Mouse (Mus musculus) CH12.LX (cell line): Measurements from ENCODE around the gene Junb.
A peak's percentile ranks its signal among the peaks of the same experiment; 100 is the strongest.

Experiments used
- CTCF ChIP-seq, 2 experiments: IDR thresholded peaks in 1 of 2; conservative IDR thresholded peaks in 1 of 2; 2 replicates each; pipeline ENCODE4 v1.5.1; 2011 to 2012; ENCODE audit warnings: low read depth in 2 of 2, low read length in 2 of 2, improper control_type of control experiment in 1 of 2, inconsistent platforms in 1 of 2, mild to moderate bottlenecking in 1 of 2, moderate library complexity in 1 of 2
- HCFC1 ChIP-seq: IDR thresholded peaks from 2 replicates; pipeline ENCODE4 v1.6.1; 2012; ENCODE audit warnings: low read depth, mild to moderate bottlenecking, inconsistent platforms, low read length, improper control_type of control experiment
- MAX ChIP-seq: IDR thresholded peaks from 2 replicates; pipeline ENCODE4 v1.6.1; 2011; ENCODE audit warnings: low read length, improper control_type of control experiment
- MEF2A ChIP-seq: IDR thresholded peaks from 2 replicates; pipeline ENCODE4 v1.6.1; 2014; ENCODE audit warnings: low read depth, mild to moderate bottlenecking, inconsistent platforms, low read length, improper control_type of control experiment, borderline replicate concordance
- TCF12 ChIP-seq: IDR thresholded peaks from 2 replicates; pipeline ENCODE4 v1.6.1; 2014; ENCODE audit warnings: low read depth, mild to moderate bottlenecking, inconsistent platforms, low read length, improper control_type of control experiment
- ZC3H11A ChIP-seq: IDR thresholded peaks from 2 replicates; pipeline ENCODE4 v1.6.1; 2012; ENCODE audit warnings: low read depth, mild to moderate bottlenecking, inconsistent platforms, low read length, improper control_type of control experiment

GRCm38 (mm10) chr8:84928456-84929306, 49.8 kb downstream of the Junb start:
- TF ChIP-seq MAX (no peak), TCF12 (no peak), CTCF (conservative IDR thresholded peaks at IDR 0.05 in 1 of 2, IDR thresholded peaks at IDR 0.05 in 1 of 2; ENCODE audit: low read depth in 2 of 2, low read length in 2 of 2) (peak in 1 of 2 experiments; percentile 73; a peak in 2 of 4 replicates), HCFC1 (no peak), MEF2A (no peak), ZC3H11A (no peak)
